Mouse (Mus musculus): Measurements from ENCODE around the gene Lonp2. TPM values are rescaled to one million over a fixed set of nuclear protein-coding genes. Genes with fewer than 3 reads are reported as not detected.

Lonp2 gene
- 10 to 100 TPM; 65.0 to 68.7 TPM for polyA plus RNA-seq (2017; shearing (Covaris generic))

GRCm38 (mm10) chr8:86623911-86624731 is at the start of gene Lonp2:
Gene Lonp2 (plus strand): TSS chr8:86624043.
- ATAC-seq = peak; percentile 92

GRCm38 (mm10) chr8:86577547-86577946 is 46.3 kb upstream of the Lonp2 start:
- no peak for ATAC-seq

GRCm38 (mm10) chr8:86578076-86578475 is 45.8 kb upstream of the Lonp2 start:
- ATAC-seq = no peak

- ATAC-seq = no peak
These were observed 45.1 kb upstream of the Lonp2 start for GRCm38 (mm10) chr8:86578693-86579092.

- no peak for ATAC-seq
These were observed 43.4 kb upstream of the Lonp2 start, which contains the start of gene Abcc12 for GRCm38 (mm10) chr8:86580458-86580857. Gene Abcc12 (minus strand): TSS chr8:86580686.

- ATAC-seq = no peak
These were observed 41.9 kb upstream of the Lonp2 start for GRCm38 (mm10) chr8:86581921-86582331.

- peak; percentile 79 for ATAC-seq
These were observed 38.7 kb upstream of the Lonp2 start for GRCm38 (mm10) chr8:86585118-86585517.

- ATAC-seq = peak; percentile 85
These were observed 38.3 kb upstream of the Lonp2 start for GRCm38 (mm10) chr8:86585532-86585931.

GRCm38 (mm10) chr8:86586058-86586457 is 37.8 kb upstream of the Lonp2 start:
- no peak for ATAC-seq

- ATAC-seq = no peak
These were observed 37.2 kb upstream of the Lonp2 start for GRCm38 (mm10) chr8:86586642-86587041.

- ATAC-seq = no peak
These were observed 35.5 kb upstream of the Lonp2 start for GRCm38 (mm10) chr8:86588338-86588737.

- no peak for ATAC-seq
These were observed 30.7 kb upstream of the Lonp2 start for GRCm38 (mm10) chr8:86593099-86593498.

- no peak for ATAC-seq
These were observed 29.6 kb upstream of the Lonp2 start for GRCm38 (mm10) chr8:86594159-86594796.

GRCm38 (mm10) chr8:86595671-86596070 is 28.2 kb upstream of the Lonp2 start:
- no peak for ATAC-seq

- no peak for ATAC-seq
These were observed 26.2 kb upstream of the Lonp2 start for GRCm38 (mm10) chr8:86597681-86598080.

- ATAC-seq = no peak
These were observed 24.5 kb upstream of the Lonp2 start for GRCm38 (mm10) chr8:86599299-86599698.

- ATAC-seq = no peak
These were observed 23.5 kb upstream of the Lonp2 start for GRCm38 (mm10) chr8:86600311-86600710.

GRCm38 (mm10) chr8:86603174-86603573 is 20.7 kb upstream of the Lonp2 start:
- ATAC-seq = no peak

- no peak for ATAC-seq
These were observed 19.2 kb upstream of the Lonp2 start for GRCm38 (mm10) chr8:86604676-86605075.

- no peak for ATAC-seq
These were observed 10.0 kb upstream of the Lonp2 start for GRCm38 (mm10) chr8:86613798-86614197.

- no peak for ATAC-seq
These were observed 8.6 kb upstream of the Lonp2 start for GRCm38 (mm10) chr8:86615095-86615769.

- ATAC-seq = no peak
These were observed 6.0 kb upstream of the Lonp2 start for GRCm38 (mm10) chr8:86617759-86618387.

- ATAC-seq = no peak
These were observed 312 bp upstream of the Lonp2 start for GRCm38 (mm10) chr8:86623551-86623910.

Data from activated CD4-positive, CD25-positive, alpha-beta regulatory T cell, adult 4 months (primary cell).